Mouse (Mus musculus) retina, embryonic 14.5 days (tissue): ENCODE results near the gene Prss22.
"Not testable (repeated sequence)": the region's sequence is repeated elsewhere in the genome, so short reads cannot be mapped to it uniquely, and the experiment has no call there.

ENCODE experiments used
- DNase-seq: peaks from one replicate; pipeline ENCODE4 v3.0.0-alpha.2; 2015; ENCODE audit warnings: low spot score

Prss22 gene

DNA sequence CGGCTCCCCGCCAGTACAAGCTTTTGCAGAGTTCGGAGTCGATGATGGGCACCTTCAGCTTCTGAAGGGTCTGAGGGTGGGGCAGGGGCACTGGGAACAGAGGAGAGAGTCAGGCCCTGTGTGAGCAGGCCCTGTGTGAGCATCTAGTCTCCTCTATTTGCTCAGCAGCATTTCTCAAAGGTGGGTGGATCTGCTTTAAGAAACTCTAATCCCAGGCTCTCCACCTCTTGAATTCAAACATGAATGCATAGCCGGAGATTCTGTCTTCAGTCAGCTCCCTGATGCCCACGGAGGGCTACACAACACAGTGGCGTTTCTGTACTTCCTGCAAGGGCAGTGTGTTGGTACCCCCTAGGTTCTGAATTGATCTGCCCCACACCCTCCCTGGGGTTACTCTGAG is 3.2 kb downstream of the Prss22 start:
- no peak for DNase-seq

DNA sequence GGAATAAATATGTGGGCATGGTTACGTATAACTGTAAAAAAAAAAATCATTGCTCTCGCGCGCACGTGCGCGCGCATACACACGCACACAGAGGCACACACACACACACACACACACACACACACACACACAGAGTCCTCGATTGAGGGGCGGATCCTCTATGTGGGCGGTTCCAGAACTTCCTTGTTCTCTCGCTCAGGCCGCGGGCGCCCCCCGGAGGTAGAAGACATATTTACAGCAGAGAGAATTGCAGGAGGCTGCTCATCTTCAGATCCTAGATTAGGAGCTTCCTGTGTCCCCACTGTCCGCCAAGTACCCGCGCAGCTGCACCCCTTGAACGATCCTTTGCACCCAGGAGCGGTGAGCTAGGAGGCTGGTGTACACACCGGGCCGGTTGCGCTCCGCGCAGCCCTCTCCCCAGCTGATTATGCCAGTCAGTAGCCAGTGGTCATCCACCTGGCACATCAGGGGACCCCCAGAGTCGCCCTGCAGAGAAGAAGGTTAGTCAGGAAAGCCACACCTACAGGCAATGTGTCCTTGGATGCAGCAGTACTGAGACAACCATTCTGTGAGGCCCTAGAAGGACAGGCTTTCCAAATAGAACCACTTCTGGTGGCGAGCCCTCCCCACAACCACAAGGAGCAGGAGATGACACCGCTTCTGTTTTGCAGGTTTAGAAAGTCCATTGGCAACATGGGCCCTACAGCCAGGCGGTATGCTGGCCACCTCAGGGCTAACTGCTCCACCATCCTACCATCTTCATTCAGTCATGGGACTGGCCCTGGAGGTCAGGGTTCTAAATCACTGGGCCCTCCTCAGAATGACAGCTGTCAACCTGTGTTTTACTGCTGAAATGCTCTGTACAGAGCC is 4.1 kb downstream of the Prss22 start:
- peak; percentile 95 for DNase-seq

DNA sequence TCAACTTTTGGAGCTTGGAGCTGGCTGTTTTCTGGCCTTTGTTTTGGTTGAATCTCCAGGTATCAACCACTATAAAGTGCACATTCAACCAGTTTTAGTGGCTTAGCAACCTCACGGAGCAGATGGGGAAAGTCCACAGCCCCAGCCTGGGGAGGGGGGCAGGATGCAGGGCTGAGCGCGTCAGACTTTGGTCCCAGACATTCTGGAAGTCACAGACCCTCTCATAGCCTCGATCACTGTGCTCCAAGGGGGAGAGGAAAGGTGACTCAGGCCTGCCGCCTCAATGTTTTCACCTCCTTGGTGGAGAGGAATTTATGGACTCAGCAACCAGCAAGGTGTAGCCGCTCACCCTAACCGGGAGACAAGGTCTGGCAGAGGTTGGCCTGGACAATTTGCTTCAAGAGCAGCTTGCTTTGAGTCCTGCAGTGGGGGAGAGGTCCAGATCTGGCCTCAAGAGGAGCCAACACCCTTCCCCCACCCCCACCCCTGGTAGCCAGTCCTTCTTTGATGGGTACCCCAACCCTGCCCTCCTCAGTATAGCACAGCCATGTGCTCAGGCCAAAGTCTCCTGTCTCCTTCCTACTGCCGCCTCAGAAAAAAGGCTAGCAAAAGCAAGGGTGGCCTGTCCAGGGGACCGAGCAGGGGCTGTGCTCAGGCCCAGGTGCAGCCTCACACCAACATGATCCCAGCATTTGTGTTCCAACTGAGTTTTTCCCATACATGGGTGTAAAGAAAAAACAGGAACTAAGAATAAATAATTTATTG is 4.9 kb downstream of the Prss22 start:
- DNase-seq = peak; percentile 2

DNA sequence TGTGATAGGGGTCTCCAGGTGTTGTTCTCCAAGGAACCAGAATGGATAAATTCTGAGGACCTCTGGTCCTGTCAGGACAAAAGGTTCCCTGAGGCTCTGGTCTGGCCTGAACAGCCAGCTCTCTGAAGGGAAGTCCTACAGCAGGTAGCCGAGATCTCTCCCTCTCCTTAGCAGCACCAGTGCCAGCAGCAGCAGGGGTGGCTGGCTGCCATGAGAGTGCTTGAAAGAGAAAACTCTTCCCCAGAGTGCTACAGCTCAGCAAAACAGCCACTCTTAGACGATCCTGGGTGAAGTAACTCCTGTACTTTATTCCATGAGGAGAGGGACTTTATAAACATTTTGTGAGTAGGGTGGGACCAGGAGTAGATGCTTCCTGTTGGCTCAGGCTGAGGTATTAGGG is 8.1 kb downstream of the Prss22 start:
- no peak for DNase-seq

DNA sequence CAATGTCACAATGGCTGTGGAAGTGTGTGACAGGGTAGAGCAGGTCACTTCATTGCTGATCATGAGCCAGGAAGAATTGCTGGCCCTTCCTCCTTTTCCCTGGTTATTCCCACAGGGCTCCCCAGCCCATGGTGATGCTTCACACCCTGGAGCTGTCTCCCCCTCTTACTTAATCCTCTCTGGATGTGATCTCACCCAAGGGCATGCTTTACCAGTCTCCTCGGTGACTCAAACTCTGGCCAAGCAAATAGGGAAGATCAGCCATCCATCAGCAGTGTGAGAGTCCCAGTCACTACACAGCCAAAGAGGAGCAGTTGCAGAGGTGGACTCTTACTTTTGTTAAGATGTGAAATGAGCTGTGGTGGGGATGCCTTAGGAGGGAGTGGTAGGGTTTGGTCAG is 12.9 kb downstream of the Prss22 start:
- no peak for DNase-seq

DNA sequence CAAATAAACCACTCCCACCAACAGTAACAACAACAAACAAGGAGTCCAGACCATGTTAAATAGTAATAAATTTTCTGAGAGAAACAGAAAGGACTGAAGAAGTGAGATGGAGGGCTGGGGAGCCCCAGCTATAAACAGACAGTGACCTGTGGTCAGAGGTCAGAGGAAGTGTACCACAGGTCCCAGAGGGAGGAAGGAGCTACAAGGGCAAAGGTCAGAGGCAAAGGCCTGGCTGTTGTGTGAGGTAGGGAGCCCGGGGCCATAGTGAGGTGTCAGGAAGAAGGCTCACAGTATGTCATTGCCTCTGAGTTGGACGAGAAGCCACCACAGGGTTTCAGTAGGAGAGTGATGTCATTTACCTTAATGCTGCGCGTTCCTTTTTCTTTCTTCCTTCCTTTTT is 15.0 kb downstream of the Prss22 start:
- DNase-seq = no peak

DNA sequence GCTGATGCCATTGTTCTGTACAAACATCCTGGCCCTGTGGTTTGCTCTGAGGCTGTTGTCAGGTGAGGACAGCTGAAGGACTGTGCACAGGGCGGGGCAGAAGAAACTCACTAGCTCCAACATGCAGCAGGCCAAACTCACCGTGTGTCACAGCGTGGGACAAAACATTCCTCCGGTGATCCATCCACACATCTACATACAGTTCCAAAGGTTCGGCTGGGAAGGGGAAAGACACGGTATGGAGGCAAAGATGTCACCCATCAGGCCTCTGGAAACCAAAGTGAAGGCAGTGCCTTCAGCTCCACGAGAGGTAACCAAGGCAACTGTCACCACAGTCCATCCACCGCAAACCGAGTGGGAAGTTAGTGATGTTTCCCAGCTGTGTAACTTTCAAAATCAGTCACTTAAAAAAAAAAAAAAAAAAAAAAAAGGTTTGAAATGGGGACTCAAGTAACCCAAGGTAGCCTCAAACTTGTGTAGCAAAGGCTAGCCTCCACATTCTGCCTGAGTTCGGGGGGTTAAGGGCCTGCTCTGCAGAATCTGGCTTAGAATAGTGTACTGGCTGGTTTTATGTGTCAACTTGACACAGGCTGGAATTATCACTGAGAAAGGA is 17.5 kb downstream of the Prss22 start, which contains the start of gene Prss30:
Gene Prss30, minus strand, starts transcription at position 270 of the 613 bp plus-strand sequence.
- DNase-seq = no peak

DNA sequence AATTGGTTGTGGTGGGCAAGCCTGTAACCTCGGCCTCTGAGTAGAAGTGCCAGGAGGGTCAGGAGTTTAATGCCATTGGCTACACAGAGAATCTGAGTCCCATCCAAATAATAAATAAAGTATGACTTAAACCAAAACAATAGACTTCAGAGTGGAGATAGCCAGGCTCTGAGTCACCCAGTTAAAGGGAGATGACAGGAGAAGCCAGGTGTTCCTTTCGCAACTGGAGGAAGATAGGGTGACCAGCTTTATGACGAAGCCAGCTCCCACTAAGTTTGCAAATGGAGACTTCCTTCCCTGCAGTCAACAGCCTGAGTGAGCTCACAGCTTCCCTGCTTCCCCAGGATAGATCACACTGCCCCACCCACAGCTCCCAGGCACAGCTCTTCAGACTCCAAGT is 18.4 kb downstream of the Prss22 start:
- DNase-seq = no peak

DNA sequence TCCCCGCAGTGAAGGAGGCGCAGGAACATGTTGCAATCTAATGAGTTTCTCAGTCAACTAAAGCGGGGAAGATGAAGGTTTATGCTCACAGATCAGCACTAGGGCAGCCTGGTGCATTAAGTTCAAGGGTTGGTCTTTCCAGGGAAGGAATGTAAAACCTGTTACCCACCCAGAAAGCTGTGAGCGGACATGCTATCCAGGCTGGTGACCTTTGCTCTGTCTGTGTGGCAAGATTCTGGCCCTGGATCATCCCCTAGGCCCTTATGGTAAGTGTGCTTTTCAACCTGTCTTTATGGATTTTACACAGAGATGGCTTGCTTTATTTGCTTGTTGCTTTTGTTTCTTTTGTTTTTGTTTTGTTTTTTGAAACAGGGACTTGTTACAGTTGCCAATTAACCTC is 21.2 kb downstream of the Prss22 start:
- no peak for DNase-seq

DNA sequence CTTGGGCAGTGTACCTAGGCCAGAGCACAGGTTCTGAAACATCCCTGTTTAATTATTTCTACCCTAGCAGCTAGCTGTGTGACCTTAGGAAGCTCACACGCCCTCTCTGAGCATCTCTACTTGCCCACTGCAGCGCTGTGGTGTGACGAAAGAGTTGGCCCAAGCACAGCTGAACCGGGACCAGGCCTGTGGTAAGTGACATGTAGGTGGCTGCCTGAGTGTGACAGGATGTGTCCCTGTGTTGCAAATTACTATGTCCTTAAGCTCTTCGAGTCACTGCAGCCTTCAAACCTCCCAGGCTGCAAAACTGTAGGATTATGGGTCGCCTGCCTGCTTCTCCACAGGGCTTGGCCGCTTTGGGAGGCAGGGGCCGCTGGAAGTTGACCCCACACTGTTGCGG is 26.6 kb downstream of the Prss22 start:
- no peak for DNase-seq

DNA sequence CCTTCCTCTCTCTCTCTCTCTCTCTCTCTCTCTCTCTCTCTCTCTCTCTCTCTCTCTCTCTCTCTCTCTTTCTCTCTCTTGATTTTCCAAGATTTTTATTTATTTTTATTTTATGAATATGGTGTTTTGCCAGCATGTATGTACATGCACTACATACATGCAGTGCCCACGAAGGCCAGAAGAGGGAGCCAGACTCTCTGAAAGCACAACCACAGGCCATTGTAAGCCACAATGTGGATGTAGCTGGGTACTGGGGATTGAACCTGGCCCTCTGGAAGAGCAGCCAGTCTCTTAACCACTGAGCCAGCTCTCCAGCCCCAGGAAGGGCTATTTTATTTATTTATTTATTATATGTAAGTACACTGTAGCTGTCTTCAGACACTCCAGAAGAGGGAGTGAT is 28.7 kb downstream of the Prss22 start:
- peak; percentile 79 for DNase-seq

DNA sequence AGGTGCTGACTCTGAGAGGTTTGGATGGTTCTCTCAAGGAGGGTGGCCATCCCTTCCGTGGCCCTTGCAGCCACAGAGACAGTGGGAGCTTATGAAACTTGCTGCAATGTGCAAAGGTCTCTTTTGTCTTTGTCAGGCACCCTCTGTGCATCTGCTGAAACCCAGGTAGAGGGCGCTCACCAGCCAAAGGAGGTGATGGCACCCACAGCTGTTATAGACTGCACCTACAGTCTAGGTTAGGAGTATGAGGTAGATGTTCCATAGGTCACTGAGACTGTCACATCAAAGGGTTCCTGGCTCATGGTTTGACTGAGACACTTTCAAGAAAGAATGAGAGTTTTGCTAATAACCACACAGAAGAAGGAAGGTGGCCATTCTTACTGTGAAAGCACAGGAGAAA is 29.1 kb downstream of the Prss22 start:
- DNase-seq = no peak

DNA sequence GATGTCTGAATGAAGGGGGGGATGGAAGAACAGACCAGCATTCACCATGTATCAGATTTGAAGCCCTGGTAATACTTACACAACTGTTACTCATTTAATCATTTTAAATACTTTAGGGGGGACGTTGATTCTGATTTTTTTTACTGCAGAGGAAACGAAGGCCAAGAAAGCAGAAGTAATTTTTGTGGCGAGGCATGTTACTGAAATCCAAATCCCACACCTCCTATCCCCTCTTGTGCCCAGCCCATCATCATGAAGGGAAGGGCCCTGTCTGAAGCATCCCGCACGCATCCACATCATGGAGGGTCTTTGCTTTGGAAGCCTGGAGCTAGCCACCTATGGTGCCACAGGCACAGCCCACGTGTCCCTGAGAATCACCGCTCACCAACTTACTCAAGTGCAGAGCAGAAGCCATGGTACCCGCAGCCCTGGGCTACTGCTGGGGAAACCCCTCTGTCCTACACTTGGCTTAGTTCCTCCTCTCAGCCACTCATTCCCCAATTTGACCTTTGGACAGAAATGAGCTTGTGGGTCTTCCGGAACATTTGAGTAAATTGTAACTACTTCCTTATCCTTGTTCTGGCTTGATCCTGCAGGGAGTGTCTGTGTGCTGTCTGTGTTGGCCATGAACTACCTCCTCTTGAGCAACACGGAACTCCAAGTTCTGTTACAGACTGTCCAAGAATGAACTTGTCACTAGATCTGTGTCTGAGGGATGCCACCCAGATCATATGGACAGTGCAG is 31.1 kb downstream of the Prss22 start:
- DNase-seq = no peak

DNA sequence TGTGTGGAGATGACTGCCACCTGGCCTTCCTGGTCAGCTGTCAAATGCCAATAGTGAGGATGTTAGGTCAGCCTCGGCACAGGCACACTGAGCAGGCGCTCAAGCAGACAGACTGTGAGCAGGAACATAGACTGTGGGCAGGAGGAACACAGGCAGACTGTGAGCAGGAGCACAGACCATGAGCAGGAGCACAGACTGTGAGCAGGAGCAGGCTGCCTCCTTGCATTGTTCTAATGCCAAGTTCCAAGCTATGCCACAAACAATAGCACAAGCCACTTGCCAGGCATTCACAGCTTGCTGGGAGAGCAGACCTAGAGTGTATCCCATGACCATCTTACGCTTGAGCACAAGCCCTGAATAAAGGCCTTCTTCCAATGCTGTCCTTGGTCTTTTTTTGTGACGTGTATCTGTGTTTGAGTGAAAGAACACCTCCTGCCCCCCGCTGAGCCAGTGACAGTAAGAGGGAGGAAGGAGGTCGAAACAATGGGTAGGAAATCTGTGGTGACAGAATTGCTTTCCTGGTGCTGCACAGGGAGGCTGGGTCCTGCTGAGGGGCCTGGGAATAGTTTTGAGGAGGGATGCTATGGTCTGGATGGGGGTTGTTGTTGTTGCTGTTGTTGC is 32.0 kb downstream of the Prss22 start:
- DNase-seq = peak; percentile 20

DNA sequence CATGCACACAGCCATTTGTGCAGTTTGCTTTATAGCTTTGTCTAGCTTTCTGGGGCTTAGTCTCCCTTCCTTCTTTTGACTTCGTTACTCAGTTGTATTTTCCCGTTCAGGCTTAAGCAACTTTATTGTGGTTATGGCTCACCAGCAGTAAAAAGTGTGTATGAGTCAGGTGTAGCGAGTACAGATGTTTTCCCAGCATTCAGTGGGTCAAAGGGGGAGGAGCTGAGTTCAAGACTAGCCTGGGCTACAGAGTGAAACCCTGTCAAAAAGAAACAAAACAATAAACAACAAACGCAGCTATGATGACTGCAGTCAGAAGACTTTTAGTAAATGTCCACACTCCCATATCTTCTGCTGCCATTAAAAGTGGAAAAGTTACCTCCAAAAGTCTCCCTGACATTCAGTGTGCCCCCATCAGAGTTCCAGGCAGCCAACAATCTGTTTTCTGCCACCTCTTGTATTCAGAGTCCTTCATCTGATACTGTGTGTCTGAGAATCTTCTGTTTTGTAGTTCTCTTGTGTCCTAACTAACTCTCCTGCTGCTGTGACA is 36.3 kb downstream of the Prss22 start:
- no peak for DNase-seq

DNA sequence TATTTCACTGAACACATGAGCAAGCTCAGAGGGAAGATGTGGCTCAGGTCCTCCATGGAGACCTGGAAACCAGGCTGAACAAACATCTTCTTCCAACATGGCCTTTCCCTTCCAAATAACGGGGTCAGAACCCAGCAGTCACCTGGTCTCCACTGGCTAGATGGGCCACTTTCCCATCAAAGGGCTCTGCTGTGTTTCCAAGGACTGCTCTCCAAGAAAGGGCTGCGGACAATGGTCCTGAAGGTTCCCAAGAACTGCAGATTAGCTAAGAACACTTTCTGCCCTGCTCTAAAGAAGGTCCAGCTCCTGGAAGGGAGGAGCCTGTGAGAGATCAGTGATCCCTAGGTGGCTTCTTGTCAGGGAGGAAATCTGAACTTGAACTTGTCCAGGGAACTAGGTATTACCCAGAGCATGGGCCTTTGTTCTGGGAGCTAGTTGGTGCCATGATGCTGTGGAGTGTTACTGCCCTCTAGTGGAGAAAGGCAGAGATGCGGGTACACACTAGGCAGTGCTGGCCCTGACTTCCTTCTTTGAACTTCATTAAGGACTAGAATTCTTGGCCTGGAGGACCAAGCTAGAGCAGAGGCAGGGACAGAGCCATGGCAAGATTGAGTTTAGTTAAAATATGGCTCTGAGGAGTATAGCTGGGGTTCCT is 37.7 kb downstream of the Prss22 start:
- DNase-seq = peak; percentile 95

DNA sequence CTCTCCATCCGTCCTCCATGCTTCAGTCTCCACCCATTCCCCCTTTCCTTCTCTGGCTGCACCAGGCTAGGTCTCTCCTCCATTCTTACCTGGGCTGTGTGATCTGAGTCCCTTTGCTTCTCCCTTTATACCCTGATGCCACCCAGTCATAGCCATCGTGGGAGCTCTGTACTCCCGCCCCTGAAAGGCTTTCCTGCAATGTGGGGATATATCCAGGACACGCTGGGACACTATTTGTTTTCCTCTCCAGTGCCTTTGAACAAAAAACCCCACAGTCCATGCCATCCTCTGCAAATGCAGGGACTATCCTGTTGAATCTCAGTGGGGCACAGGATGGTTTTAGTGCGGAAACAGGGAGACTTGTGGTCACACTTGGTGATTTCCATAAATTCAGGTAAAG is 42.7 kb downstream of the Prss22 start, which contains the start of gene Sbpl:
Gene Sbpl, minus strand, starts transcription at position 101 of the 400 bp plus-strand sequence.
- no peak for DNase-seq

DNA sequence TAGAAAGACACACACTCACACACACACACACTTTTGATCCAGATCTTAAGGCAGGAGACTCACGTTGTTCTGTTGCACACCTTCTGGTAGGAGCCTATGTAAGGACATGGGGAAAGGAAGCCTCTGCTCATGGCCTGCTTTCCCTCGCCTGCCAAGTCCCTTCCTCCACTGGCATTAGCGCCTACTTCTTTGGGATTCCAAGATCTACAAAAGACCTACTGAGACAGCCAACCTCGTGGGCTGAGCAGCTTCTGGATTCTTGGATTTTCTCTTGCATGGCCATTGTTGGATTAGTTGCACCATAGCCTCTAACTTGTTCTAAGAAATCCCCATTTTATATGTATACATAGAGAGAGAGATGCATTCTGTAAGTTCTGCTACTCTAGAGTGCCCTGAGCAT is 47.1 kb downstream of the Prss22 start:
- not testable (repeated sequence) for DNase-seq

DNA sequence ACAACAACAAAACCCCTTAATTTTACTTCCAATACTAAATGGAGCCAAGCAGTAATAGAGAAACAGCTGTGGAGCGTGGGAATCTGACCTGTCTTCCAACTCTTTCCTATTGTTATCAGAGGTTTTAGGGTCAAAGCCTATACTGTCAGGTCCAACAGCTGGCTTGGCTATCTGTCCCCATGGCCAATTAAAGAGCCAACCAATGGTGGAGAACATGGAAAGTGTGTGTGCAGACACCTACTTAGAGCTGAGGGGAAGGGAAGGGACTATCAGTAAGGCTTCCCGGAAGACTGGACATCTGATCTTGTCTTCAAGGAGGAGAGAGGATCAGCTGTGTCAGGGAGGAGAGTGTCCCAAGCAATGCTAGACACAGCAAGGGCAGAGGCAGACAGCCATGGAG is 48.8 kb downstream of the Prss22 start:
- DNase-seq = no peak

DNA sequence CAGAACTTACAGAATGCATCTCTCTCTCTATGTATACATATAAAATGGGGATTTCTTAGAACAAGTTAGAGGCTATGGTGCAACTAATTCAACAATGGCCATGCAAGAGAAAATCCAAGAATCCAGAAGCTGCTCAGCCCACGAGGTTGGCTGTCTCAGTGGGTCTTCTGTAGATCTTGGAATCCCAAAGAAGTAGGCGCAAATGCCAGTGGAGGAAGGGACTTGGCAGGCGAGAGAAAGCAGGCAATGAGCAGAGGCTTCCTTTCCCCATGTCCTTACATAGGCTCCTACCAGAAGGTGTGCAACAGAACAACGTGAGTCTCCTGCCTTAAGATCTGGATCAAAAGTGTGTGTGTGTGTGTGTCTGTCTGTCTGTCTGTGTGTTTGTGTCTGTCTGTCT is 50.4 kb downstream of the Prss22 start:
- not testable (repeated sequence) for DNase-seq
